Mouse (Mus musculus): ENCODE measurements around the gene Slc17a8.
A peak's percentile ranks its signal among the peaks of the same experiment; 100 is the strongest.
"Not testable (repeated sequence)": the region's sequence is repeated elsewhere in the genome, so short reads cannot be mapped to it uniquely, and the experiment has no call there.

The Slc17a8 gene

GRCm38 (mm10) chr10:89621129-89621528 is at the start of gene Slc17a8:
Gene Slc17a8 (minus strand): TSS chr10:89621253.
- DNase-seq, result no peak

GRCm38 (mm10) chr10:89670371-89670770 is 49.3 kb upstream of the Slc17a8 start:
- DNase-seq, result not testable (repeated sequence)

GRCm38 (mm10) chr10:89667571-89667970 is 46.5 kb upstream of the Slc17a8 start:
- DNase-seq, result no peak

- DNase-seq, result peak; percentile 79
These were observed 44.6 kb upstream of the Slc17a8 start for GRCm38 (mm10) chr10:89665679-89666078.

GRCm38 (mm10) chr10:89664977-89665645 is 44.1 kb upstream of the Slc17a8 start:
- DNase-seq, result peak; percentile 27

- DNase-seq, result peak; percentile 74
These were observed 35.3 kb upstream of the Slc17a8 start for GRCm38 (mm10) chr10:89656366-89656765.

- no peak for DNase-seq
These were observed 31.9 kb upstream of the Slc17a8 start for GRCm38 (mm10) chr10:89652912-89653311.

GRCm38 (mm10) chr10:89651691-89652090 is 30.6 kb upstream of the Slc17a8 start:
- no peak for DNase-seq

GRCm38 (mm10) chr10:89646918-89647317 is 25.9 kb upstream of the Slc17a8 start:
- no peak for DNase-seq

GRCm38 (mm10) chr10:89637001-89637400 is 15.9 kb upstream of the Slc17a8 start:
- no peak for DNase-seq

GRCm38 (mm10) chr10:89635018-89635417 is 14.0 kb upstream of the Slc17a8 start:
- DNase-seq, result peak; percentile 62

GRCm38 (mm10) chr10:89633736-89634426 is 12.8 kb upstream of the Slc17a8 start:
- no peak for DNase-seq

GRCm38 (mm10) chr10:89633121-89633520 is 12.1 kb upstream of the Slc17a8 start:
- DNase-seq, result no peak

GRCm38 (mm10) chr10:89631831-89632230 is 10.8 kb upstream of the Slc17a8 start:
- no peak for DNase-seq

- DNase-seq, result no peak
These were observed 9.5 kb upstream of the Slc17a8 start for GRCm38 (mm10) chr10:89630564-89630963.

- DNase-seq, result no peak
These were observed 9.0 kb upstream of the Slc17a8 start for GRCm38 (mm10) chr10:89630052-89630451.

- no peak for DNase-seq
These were observed 5.7 kb upstream of the Slc17a8 start for GRCm38 (mm10) chr10:89626714-89627113.

GRCm38 (mm10) chr10:89624196-89624595 is 3.1 kb upstream of the Slc17a8 start:
- DNase-seq, result no peak

GRCm38 (mm10) chr10:89599311-89599710 is 21.7 kb downstream of the Slc17a8 start:
- DNase-seq, result no peak

GRCm38 (mm10) chr10:89597275-89597674 is 23.8 kb downstream of the Slc17a8 start:
- DNase-seq, result no peak

- no peak for DNase-seq
These were observed 25.1 kb downstream of the Slc17a8 start for GRCm38 (mm10) chr10:89595935-89596334.

- DNase-seq, result no peak
These were observed 25.5 kb downstream of the Slc17a8 start for GRCm38 (mm10) chr10:89595514-89595913.

GRCm38 (mm10) chr10:89594309-89594708 is 26.7 kb downstream of the Slc17a8 start:
- no peak for DNase-seq

- no peak for DNase-seq
These were observed 28.3 kb downstream of the Slc17a8 start for GRCm38 (mm10) chr10:89592797-89593196.

GRCm38 (mm10) chr10:89589877-89590276 is 31.2 kb downstream of the Slc17a8 start:
- no peak for DNase-seq

All from cerebellum, adult 11-12 months (tissue).